Mouse (Mus musculus): Measurements from ENCODE around the gene Hspb7. TPM values are rescaled to one million over a fixed set of nuclear protein-coding genes. Genes with fewer than 3 reads are reported as not detected.

The Hspb7 gene
- total RNA-seq, 4 experiments from 2014 or later, result 1,512 to 1,942 (median 1,609) TPM

DNA sequence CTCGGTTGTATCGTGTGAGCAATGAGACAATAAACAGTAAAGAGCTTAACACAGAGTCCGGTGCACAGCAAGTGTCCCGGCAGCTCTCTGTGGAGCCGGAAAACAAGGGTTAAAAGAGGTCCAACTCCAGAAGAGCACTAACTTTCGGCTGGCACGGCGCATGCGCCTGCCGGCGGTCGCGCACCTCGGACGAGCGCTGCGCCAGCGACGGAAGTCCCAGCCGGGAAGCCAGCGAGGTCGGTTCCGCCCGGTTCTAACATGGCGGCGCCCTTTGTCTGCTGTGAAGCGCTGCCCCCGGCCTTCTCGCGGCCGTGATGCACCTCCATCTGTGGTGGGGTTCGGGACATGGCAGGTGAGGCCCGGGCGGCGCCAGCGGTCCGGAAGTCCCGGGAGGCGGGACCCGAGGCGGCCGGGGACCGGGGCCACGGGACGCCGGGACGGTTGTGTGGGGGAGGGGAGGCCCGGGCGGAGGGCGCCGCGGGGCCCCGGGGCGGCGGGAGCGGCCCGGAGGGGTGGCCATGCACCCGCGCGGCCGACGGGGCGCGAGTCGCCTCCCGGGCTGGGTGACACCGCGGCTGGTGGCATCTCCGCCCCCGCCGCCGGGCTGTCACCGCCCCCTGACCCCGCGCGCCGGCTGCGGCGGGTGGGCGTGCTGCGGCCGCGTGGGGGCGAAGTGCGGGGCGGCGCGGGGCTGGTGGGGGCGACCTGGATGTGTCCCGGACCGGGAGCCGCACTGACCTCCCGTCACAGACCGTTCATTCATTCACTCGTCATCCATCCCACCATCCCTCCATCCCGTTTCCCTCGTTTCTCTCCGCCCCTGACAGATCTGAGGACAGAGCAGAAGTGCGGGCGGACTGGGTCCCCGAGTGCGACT lies 24.1 kb downstream of the Hspb7 start, which contains the start of gene Zbtb17:
Zbtb17 (plus strand) TSS at position 204 of the 877 bp plus-strand sequence.
- peak; percentile 80 for DNase-seq (ENCODE audit: low spot score)

DNA sequence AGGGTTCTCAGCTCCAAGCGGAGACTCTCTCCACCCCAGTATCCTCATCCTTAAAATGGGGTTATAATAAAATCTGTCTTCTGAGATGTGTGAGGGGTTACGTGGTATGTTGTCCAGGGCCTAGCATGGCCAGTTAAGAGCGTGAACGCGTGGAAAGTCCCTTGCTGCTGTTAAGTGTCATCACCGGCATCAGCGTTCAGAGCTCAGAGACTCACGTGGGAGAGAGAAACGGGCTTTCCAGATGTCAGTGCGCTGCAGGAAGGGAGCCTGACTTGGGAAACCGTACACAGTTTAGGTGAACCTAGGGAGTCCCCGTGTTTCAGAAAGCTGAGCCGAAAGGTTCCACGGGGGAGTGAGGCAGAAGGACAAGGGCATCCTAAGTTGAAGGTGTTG lies 24.7 kb downstream of the Hspb7 start:
- DNase-seq (ENCODE audit: low spot score), result no peak

DNA sequence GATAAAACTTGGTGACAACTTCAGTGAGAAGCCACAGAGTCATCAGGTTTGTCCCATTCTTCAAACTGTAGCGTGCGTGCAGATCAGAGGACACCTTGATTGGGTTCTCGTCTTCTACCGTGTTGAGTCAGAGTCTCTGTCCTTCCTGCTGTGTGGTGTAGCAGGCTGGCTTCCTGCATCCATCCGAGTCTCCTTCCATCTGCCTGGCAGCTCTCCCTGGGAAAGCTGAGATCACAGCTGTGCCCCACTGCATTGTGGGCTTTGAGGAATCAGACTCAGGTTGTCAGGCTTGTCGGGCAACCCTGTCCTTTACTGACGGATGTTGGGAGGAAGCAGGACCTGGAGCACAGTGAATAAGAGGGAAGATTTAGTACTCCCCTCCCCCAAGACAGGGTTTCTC lies 25.6 kb downstream of the Hspb7 start:
- DNase-seq (ENCODE audit: low spot score), result no peak

DNA sequence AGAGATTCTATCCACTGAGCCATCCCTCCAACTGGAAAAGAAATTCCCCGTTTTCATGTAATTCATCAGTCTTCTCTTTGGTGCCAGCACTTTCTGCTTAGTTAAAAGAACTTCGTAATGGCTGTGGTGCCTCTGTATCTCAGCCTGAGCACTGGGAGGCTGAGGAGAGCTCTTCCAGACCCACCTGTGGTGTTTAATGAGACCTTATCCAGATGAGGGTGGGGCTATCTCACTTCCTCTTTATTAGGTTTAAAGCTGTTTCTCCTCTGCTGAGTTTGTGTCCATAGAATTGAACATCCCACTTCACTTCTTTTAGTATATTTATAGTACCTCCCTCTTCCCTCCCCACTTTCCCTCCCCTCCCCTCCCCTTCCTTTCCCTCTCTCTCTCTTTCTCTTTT lies 30.7 kb downstream of the Hspb7 start:
- no peak for DNase-seq (ENCODE audit: low spot score)

- DNase-seq (ENCODE audit: low spot score), result no peak
Measured at GRCm38 (mm10) chr4:141451916-141452450, 31.4 kb downstream of the Hspb7 start.

GRCm38 (mm10) chr4:141454581-141455350 lies 34.2 kb downstream of the Hspb7 start:
- DNase-seq (ENCODE audit: low spot score), result no peak

- DNase-seq (ENCODE audit: low spot score), result no peak
Measured at GRCm38 (mm10) chr4:141455526-141455925, 34.9 kb downstream of the Hspb7 start.

GRCm38 (mm10) chr4:141456193-141456938 lies 35.8 kb downstream of the Hspb7 start:
- no peak for DNase-seq (ENCODE audit: low spot score)

DNA sequence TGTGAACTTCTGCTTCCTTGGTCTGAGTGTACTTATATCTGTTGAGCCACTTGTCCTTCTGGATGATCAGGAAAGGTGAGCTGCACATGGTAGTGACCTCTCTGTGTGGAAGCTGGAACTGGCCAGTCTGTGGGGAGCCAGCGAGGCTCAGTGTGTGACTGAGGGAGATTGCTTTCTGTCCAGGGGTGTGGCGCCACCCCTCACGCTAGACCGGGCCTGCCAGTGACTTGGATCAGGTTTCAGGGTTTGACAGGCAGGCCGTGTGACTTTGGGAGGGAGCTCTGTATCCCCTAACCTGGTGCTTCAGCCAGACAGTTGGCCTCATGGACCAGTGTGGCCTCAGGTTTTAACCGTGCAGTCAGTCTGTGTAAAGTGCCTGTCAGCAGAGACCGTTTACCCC lies 37.7 kb downstream of the Hspb7 start:
- peak; percentile 39 for DNase-seq (ENCODE audit: low spot score)

DNA sequence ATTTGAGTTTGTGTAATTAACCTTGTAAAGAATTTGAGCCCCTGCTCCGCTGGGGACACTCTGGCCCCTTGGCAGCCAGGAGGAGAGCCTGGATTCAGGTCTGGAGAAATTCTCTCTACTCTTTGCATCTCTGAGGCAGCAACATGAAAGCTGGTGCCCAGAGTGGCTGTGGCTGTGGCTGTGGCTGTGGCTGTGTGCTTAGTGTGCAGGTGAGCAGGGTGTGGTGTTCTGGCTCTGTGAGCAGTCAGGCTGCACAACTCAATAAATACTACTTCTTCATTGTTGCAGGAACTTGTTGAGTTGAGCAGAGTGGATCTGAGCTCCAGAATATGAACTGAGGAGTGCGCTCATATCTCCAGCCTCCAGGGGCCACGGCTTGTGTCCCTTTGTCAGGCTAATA lies 38.3 kb downstream of the Hspb7 start:
- no peak for DNase-seq (ENCODE audit: low spot score)

GRCm38 (mm10) chr4:141459766-141460165 lies 39.2 kb downstream of the Hspb7 start:
- DNase-seq (ENCODE audit: low spot score), result no peak

GRCm38 (mm10) chr4:141460481-141460880 lies 39.9 kb downstream of the Hspb7 start:
- DNase-seq (ENCODE audit: low spot score), result no peak

DNA sequence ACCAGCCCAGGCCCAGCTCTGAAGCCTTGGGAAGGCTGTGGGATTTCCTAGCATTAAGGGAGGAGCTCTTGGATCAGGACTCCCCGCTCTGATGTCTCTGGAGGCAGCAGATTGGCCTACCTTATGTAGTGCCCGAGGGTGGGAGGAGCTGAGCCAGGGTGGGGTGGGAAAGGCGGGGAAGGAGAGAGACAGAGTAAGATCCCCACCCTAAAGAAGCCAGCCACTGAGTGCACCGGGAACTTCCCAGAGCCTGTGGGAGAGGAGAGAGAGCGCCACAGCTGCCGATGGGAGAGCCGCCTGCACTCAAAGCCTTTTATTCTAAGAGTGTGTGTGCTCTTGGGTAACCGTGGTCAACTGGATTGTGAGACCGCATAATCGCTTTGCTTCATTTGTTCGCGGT lies 40.5 kb downstream of the Hspb7 start:
- DNase-seq (ENCODE audit: low spot score), result no peak

- no peak for DNase-seq (ENCODE audit: low spot score)
Measured at GRCm38 (mm10) chr4:141461576-141461975, 41.0 kb downstream of the Hspb7 start.

- no peak for DNase-seq (ENCODE audit: low spot score)
Measured at GRCm38 (mm10) chr4:141463472-141463871, 42.9 kb downstream of the Hspb7 start.

DNA sequence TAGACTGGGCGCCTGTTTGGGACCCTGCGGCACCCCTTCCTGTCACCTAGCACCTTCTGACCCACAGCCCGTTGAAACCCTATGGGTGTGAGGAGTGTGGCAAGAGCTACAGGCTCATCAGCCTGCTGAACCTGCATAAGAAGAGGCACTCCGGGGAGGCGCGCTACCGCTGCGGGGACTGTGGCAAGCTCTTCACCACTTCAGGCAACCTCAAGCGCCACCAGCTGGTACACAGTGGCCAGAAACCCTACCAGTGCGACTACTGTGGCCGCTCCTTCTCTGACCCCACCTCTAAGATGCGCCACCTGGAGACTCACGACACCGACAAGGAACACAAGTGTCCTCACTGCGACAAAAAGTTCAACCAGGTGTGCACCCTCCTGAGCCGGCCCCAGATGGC lies 44.1 kb downstream of the Hspb7 start:
- DNase-seq (ENCODE audit: low spot score), result no peak

DNA sequence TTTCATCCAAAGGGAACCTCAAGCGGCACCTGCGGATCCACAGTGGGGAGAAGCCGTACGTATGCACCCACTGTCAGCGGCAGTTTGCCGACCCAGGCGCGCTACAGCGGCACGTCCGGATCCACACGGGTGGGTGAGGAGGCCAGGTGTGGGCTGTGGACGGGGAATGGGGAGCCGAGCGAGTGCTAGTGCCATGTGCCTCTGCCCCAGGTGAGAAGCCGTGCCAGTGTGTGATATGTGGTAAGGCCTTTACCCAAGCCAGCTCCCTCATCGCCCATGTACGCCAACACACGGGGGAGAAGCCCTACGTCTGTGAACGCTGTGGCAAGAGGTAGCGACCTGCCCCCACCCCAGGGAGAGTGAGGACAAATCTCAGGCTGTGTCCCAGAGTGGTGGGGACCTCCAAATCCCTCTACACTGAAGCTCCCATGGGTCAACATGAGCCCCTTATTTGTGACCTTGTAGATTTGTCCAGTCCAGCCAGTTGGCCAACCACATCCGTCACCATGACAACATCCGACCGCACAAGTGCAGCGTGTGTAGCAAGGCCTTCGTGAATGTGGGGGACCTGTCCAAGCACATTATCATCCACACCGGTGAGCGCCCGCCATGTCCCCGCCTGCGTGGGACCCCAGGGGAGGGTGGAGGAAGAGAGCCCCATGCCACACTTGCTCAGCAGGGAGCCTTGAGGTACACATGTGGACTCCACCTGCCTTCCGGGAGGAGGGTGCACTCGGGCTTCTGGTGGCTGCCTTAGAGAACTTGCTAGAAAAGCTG lies 45.1 kb downstream of the Hspb7 start:
- DNase-seq (ENCODE audit: low spot score), result no peak

DNA sequence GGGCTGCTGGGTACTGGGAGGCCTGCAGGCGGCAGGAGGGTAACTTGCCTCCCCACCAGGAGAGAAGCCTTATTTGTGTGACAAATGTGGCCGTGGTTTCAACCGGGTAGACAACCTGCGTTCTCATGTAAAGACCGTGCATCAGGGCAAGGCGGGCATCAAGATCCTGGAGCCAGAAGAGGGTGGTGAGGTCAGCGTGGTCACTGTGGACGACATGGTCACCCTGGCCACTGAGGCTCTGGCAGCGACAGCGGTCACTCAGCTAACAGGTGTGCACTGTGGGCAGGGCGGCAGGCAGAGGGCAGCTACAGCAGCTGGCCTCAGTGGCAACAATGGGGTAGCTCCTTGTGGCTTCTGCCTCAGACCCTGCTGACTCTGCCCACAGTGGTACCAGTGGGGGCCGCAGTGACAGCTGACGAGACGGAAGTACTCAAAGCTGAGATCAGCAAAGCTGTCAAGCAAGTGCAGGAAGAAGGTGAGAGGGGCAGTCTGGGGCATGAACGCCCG lies 45.8 kb downstream of the Hspb7 start:
- DNase-seq (ENCODE audit: low spot score), result no peak

DNA sequence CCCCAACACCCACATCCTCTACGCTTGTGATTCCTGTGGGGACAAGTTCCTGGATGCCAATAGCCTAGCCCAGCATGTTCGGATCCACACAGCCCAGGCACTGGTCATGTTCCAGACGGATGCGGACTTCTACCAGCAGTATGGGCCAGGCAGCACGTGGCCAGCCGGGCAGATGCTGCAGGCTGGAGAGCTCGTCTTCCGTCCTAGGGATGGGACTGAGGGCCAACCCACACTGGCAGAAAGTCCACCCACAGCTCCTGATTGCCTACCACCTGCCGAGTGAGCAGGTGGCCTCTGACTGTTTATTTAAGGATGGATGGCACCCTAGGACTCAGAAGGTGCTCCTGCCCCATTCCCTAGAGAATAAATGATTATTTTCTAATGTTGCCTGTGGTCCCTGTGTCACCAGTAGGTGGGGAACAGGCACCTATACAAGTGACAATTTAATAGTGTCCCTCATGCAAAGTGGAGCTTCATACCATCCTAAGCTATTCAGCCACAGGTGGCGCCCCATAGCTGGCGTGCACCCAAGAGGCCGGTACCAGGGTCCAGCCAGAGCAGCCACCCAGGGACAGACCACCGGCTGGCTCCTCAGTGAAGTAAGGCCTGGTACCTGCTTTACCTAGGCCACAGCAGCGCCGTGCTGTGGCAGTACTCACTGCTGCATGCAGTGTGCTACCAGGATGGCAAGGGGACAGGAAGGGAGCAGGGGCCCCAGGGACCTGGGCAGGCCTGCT lies 46.4 kb downstream of the Hspb7 start:
- DNase-seq (ENCODE audit: low spot score), result no peak

DNA sequence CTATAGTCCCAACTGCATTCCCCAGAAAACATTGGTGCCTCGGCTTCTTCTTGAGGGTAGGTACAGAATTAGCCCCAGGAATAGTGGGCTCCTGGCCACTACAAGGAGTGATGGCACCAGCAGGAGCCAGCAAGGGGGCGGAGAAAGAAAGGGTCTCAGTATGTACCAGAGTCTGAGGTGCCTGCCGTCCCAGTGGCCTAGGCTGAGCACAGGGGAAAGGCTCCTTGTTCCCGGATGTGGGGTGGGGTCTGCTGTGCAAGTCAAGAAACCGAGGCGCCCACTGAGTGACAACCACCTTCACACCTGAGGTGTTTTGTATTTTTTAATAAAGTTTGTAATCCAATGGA lies 47.0 kb downstream of the Hspb7 start:
- DNase-seq (ENCODE audit: low spot score), result no peak

Measured in heart, adult 8-10 months (tissue).